Mouse (Mus musculus) erythroblast, embryonic 14.5 days (primary cell): Measurements from ENCODE around the gene Txnip.

Experiments used
- GATA1 ChIP-seq: IDR thresholded peaks from 2 replicates; pipeline ENCODE4 v1.6.1; 2012; ENCODE audit warnings: low read length, inconsistent platforms, mixed read lengths
- TAL1 ChIP-seq: IDR thresholded peaks from 3 replicates; pipeline ENCODE4 v1.6.1; 2012; ENCODE audit warnings: low read length, inconsistent platforms, mixed read lengths

DNA sequence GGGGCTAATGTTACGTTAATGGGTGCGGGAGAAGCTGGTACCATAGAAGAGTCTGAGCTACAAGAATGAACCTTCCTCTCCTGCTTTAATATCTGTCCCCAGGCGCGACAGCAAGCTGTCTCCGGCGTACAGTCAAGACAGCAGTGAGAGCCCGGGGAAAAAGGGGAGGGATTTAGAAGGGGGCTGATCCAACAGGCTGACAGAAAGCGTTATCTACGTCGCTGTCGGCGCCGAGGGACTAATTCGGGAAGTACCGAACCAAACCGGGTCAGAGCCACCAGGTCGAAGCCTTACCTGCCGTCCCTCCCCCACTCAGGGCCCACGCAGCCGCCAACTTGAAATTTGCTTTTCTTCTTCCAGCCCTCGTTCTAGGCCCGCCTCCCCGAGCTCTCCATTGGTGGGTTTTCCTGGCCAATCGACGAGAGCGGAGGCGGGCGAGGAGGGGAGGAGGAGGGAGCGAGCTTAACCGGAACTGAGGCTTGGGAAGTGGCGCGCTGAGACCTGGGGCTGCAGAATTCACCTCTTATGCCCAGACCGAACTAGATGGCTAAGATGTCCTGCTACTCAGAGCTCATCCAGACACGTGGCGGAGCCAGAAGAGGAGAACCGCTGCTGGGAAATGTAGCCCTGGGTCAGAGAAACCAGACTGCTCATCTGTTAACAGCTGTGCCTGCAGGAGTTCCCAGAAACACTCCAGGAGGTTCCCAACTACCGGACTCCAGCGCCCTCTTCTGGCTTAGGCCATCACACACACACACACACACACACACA lies 36.2 kb downstream of the Txnip start, which contains the start of gene Polr3gl:
- TF ChIP-seq GATA1 (no peak), TAL1 (no peak)
